Mouse (Mus musculus) kidney, embryonic 15.5 days (tissue): ENCODE results near the gene Ltbp1. TPM values are rescaled to one million over a fixed set of nuclear protein-coding genes. Genes with fewer than 3 reads are reported as not detected.
A peak's percentile ranks its signal among the peaks of the same experiment; 100 is the strongest.

ENCODE experiments used
- ATAC-seq: fragments of 200-750 bp; cut with Nextera tagmentation; replicated peaks from 2 replicates; pipeline ENCODE4 v1.8.0; 2017; ENCODE audit warnings: moderate TSS enrichment; ENCODE audit not compliant: low FRiP score
- H3K27ac ChIP-seq: fragments of 300-500 bp; sonication (generic); 2 replicates; pipeline ENCODE4 v1.5.1; 2015; ENCODE audit warnings: mild to moderate bottlenecking, inconsistent platforms
- H3K27me3 ChIP-seq: fragments of 300-500 bp; sonication (generic); 2 replicates; pipeline ENCODE4 v1.6.1; 2015; ENCODE audit warnings: inconsistent platforms
- H3K36me3 ChIP-seq: fragments of 300-500 bp; sonication (generic); 2 replicates; pipeline ENCODE4 v1.6.1; 2015; ENCODE audit warnings: inconsistent platforms
- H3K4me1 ChIP-seq: fragments of 300-500 bp; sonication (generic); 2 replicates; pipeline ENCODE4 v1.6.1; 2015; ENCODE audit warnings: inconsistent platforms
- H3K4me2 ChIP-seq: fragments of 300-500 bp; sonication (generic); 2 replicates; pipeline ENCODE4 v1.6.1; 2015; ENCODE audit warnings: moderate library complexity, mild to moderate bottlenecking, inconsistent platforms
- H3K4me3 ChIP-seq: fragments of 300-500 bp; sonication (generic); replicated peaks from 2 replicates; pipeline ENCODE4 v1.5.1; 2015; ENCODE audit warnings: mild to moderate bottlenecking, inconsistent platforms
- H3K9ac ChIP-seq: fragments of 300-500 bp; sonication (generic); 2 replicates; pipeline ENCODE4 v1.6.1; 2015; ENCODE audit warnings: mild to moderate bottlenecking, inconsistent platforms
- H3K9me3 ChIP-seq: fragments of 300-500 bp; sonication (generic); replicated peaks from 2 replicates; pipeline ENCODE4 v1.6.1; 2016; ENCODE audit warnings: inconsistent platforms
- WGBS: fragments of 180-500 bp; shearing (Covaris S2); methylation state at CpG from one replicate; pipeline ENCODE4 v1.1.7; 2015; ENCODE audit warnings: mixed read lengths; 5-methylcytosine and 5-hydroxymethylcytosine counted together
- polyA plus RNA-seq: library from polyadenylated mRNA; unstranded; fragments of >200 nt; fragmentation: Nextera tagmentation; extraction: Ambion mirVana; gene quantifications from 2 replicates; pipeline ENCODE4 v1.2.1, GENCODE M21; 2015

Ltbp1 gene
- polyA plus RNA-seq, 1 experiment from 2014 or later, result 40.9 TPM

DNA sequence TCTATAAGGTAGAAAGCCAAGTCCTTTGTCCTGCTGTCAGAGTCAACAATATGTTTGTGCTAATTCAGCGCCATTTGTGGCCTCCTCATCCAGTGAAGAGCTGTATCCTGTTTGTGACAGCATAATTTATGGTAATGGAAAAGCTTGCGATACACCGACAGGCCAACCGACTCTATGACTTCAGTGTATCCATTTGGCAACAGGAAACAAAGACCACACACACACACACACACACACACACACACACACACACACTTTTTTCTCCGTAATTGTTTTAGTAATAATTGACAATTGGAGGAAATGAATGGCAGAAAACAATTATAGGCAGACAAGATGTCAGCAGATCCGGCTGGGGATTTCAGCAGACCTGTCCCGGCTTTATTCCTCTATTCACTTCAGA, 435.3 kb downstream of the Ltbp1 start:
- Histone ChIP-seq H3K4me1 (peaks cover 16% of the 10 kb centered on the region), H3K27ac (peak overlapping the region; percentile 45; the same call in 1 of the 2 replicates), H3K9me3 (no peaks in the 10 kb centered on the region), H3K4me3 (no peak overlapping the region), H3K9ac (no peak overlapping the region), H3K4me2 (0 out of 2 replicates have a peak overlapping the region, but pooled peaks have one; percentile 4), H3K36me3 (no peaks in the 10 kb centered on the region), H3K27me3 (no peaks in the 10 kb centered on the region)
- ATAC-seq, result no peak
- 46% methylated on average over 7 of the region's 7 CpGs for WGBS

GRCm38 (mm10) chr17:75441260-75441830, 436.0 kb downstream of the Ltbp1 start:
- no peak for ATAC-seq
- Histone ChIP-seq H3K36me3 (no peaks in the 10 kb centered on the region), H3K9ac (no peak overlapping the region), H3K4me2 (0 out of 2 replicates have a peak overlapping the region, but pooled peaks have one; percentile 4), H3K4me3 (no peak overlapping the region), H3K27me3 (no peaks in the 10 kb centered on the region), H3K27ac (peak overlapping the region; percentile 45; the same call in 1 of the 2 replicates), H3K4me1 (peaks cover 12% of the 10 kb centered on the region), H3K9me3 (no peaks in the 10 kb centered on the region)
- 50% methylated on average over 5 of the region's 5 CpGs for WGBS
